22 mouse cellular contexts compared by ENCODE assay signal in the genomic region with DNA sequence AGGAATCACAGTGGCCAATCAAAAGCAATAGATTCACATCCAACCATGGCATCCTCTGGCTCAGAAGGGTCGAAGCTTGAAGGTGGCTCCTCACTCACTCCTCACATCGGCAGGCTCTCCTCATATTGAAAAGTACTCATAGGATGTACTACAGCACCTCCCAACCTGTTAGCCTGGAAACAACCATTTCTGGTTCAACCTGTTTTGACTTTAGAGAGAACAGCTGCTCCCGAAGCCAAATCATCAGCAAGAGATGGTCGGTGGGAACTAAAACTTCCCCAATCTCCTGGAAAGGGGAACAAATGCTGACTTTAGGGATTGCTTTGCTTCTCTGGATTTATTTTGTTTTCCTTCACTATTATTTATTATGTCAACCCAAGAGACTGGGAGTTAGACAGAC. TPM values are rescaled to one million over a fixed set of nuclear protein-coding genes. Genes with fewer than 3 reads are reported as not detected.
DNase-seq lines count a peak whose midpoint lies in the region; ATAC-seq and TF ChIP-seq lines count a peak whose summit lies in the region.
"Had no signal": no experiment of that assay in that cellular context is flagged by ENCODE, and none has a peak within 500 bp of the region (broad histone marks: within the 10 kb centered on the region; RNA-seq: fewer than 3 reads in every experiment).

No protein-coding gene starts in this region.

- H3K27ac ChIP-seq in heart, embryonic 13.5 days (replicated peaks), result no peak overlapping the region
- no peak overlapping the region for H3K27ac ChIP-seq in midbrain, embryonic 12.5 days (replicated peaks)
- H3K27ac ChIP-seq in midbrain, embryonic 11.5 days (ENCODE audit: low read depth, low read length), result no peak overlapping the region
- H3K27ac ChIP-seq in stomach, postnatal 0 days (replicated peaks), result peak overlapping the region; percentile 65
- H3K27ac ChIP-seq: embryonic facial prominence, embryonic 12.5 days; heart, embryonic 15.5 days; hindbrain, embryonic 13.5 days; kidney, embryonic 15.5 days; neural tube, embryonic 12.5 days had no signal

- peaks cover 8% of the 10 kb centered on the region; the same call in 1 of the 2 replicates for H3K9me3 ChIP-seq in heart, embryonic 13.5 days
- peaks cover 7% of the 10 kb centered on the region; the same call in 1 of the 2 replicates for H3K9me3 ChIP-seq in midbrain, embryonic 12.5 days
- H3K9me3 ChIP-seq in midbrain, embryonic 11.5 days (ENCODE audit: control insufficient read depth, low read length), result no peaks in the 10 kb centered on the region
- no peaks in the 10 kb centered on the region for H3K9me3 ChIP-seq in stomach, postnatal 0 days (ENCODE audit: control insufficient read depth, low read length)
- H3K9me3 ChIP-seq: embryonic facial prominence, embryonic 12.5 days; heart, embryonic 15.5 days; kidney, embryonic 15.5 days; neural tube, embryonic 12.5 days had no signal

- DNase-seq in embryo, embryonic 9.5 days (ENCODE audit: extremely low spot score), result peak; percentile 11
- DNase-seq in embryo, embryonic 10 days (ENCODE audit: low spot score), result no peak
- no peak for DNase-seq in heart, adult 11 months
- no peak for DNase-seq in midbrain, embryonic 11.5 days (ENCODE audit: low spot score, missing footprints)
- DNase-seq in stomach, postnatal 0 days (ENCODE audit: low spot score), result peak; percentile 16
- DNase-seq in spleen, postnatal 36 days (ENCODE audit: low spot score in 2 of 2), result no peak
- DNase-seq: adrenal gland, adult 8-10 months; cerebellum, adult 8-10 months; heart, postnatal 36 days; kidney, adult 11 months; layer of hippocampus, adult 9-11 months; liver, postnatal 0 days; right cerebral cortex, postnatal 14 days; thymus, postnatal 25 days had no signal

- WGBS in heart, embryonic 13.5 days, result 69% methylated on average over 4 of the region's 4 CpGs
- 86% methylated on average over 4 of the region's 4 CpGs for WGBS in midbrain, embryonic 12.5 days
- 78% methylated on average over 4 of the region's 4 CpGs for WGBS in midbrain, embryonic 11.5 days
- WGBS in stomach, postnatal 0 days, result 59% methylated on average over 4 of the region's 4 CpGs

- peaks cover 11% of the 10 kb centered on the region for H3K4me1 ChIP-seq in heart, embryonic 13.5 days
- H3K4me1 ChIP-seq in midbrain, embryonic 12.5 days, result peaks cover 11% of the 10 kb centered on the region
- no peaks in the 10 kb centered on the region for H3K4me1 ChIP-seq in midbrain, embryonic 11.5 days (ENCODE audit: control insufficient read depth, insufficient read depth, low read length)
- H3K4me1 ChIP-seq in stomach, postnatal 0 days (replicated peaks; ENCODE audit: control insufficient read depth, insufficient read depth), result peaks cover 4% of the 10 kb centered on the region; the same call in 1 of the 2 replicates

- ATAC-seq in heart, embryonic 13.5 days (ENCODE audit: extremely low read depth, insufficient number of reproducible peaks, low FRiP score, low TSS enrichment), result no peak
- ATAC-seq in midbrain, embryonic 12.5 days (ENCODE audit: low FRiP score, low read depth), result no peak
- ATAC-seq in midbrain, embryonic 11.5 days (ENCODE audit: low FRiP score), result no peak
- ATAC-seq in stomach, postnatal 0 days (ENCODE audit: low FRiP score, low TSS enrichment), result no peak
- ATAC-seq: liver, postnatal 0 days had no signal

- no peak overlapping the region for H3K9ac ChIP-seq in heart, embryonic 13.5 days
- H3K9ac ChIP-seq in midbrain, embryonic 12.5 days (replicated peaks), result no peak overlapping the region
- no peak overlapping the region for H3K9ac ChIP-seq in midbrain, embryonic 11.5 days (ENCODE audit: low read length)
- no peak overlapping the region for H3K9ac ChIP-seq in stomach, postnatal 0 days (ENCODE audit: low read length)
- H3K9ac ChIP-seq: embryonic facial prominence, embryonic 12.5 days; heart, embryonic 15.5 days; hindbrain, embryonic 13.5 days; kidney, embryonic 15.5 days; liver, postnatal 0 days; neural tube, embryonic 12.5 days had no signal

- H3K4me2 ChIP-seq in heart, embryonic 13.5 days, result 0 out of 2 replicates have a peak overlapping the region, but pooled peaks have one; percentile 18
- peak overlapping the region; percentile 36 for H3K4me2 ChIP-seq in midbrain, embryonic 12.5 days (replicated peaks)
- no peak overlapping the region for H3K4me2 ChIP-seq in midbrain, embryonic 11.5 days
- H3K4me2 ChIP-seq in stomach, postnatal 0 days (replicated peaks; ENCODE audit: low read depth), result peak overlapping the region; percentile 29
- H3K4me2 ChIP-seq: liver, embryonic 11.5 days had no signal

- no peak for TF ChIP-seq CTCF in stomach, postnatal 0 days (IDR thresholded peaks at IDR 0.05; ENCODE audit: low read depth)

- TF ChIP-seq EP300 in stomach, postnatal 0 days (optimal IDR thresholded peaks at IDR 0.05), result peak; percentile 39

- H3K27me3 ChIP-seq in heart, embryonic 13.5 days (replicated peaks), result no peaks in the 10 kb centered on the region
- H3K27me3 ChIP-seq in midbrain, embryonic 12.5 days, result no peaks in the 10 kb centered on the region
- H3K27me3 ChIP-seq in midbrain, embryonic 11.5 days (ENCODE audit: control insufficient read depth, insufficient read depth, low read length), result no peaks in the 10 kb centered on the region
- no peaks in the 10 kb centered on the region for H3K27me3 ChIP-seq in stomach, postnatal 0 days (ENCODE audit: control insufficient read depth, insufficient read depth, low read length)
- H3K27me3 ChIP-seq: embryonic facial prominence, embryonic 12.5 days; heart, embryonic 15.5 days; hindbrain, embryonic 13.5 days; kidney, embryonic 15.5 days; neural tube, embryonic 12.5 days had no signal

- no peaks in the 10 kb centered on the region for H3K36me3 ChIP-seq in heart, embryonic 13.5 days
- no peaks in the 10 kb centered on the region for H3K36me3 ChIP-seq in midbrain, embryonic 12.5 days
- H3K36me3 ChIP-seq in midbrain, embryonic 11.5 days (ENCODE audit: control insufficient read depth, insufficient read depth, low read length), result no peaks in the 10 kb centered on the region
- no peaks in the 10 kb centered on the region for H3K36me3 ChIP-seq in stomach, postnatal 0 days (ENCODE audit: control insufficient read depth, insufficient read depth, low read length)
- H3K36me3 ChIP-seq: embryonic facial prominence, embryonic 12.5 days; heart, embryonic 15.5 days; hindbrain, embryonic 13.5 days; kidney, embryonic 15.5 days; neural tube, embryonic 12.5 days had no signal

- no peak overlapping the region for H3K4me3 ChIP-seq in heart, embryonic 13.5 days
- no peak overlapping the region for H3K4me3 ChIP-seq in midbrain, embryonic 12.5 days
- H3K4me3 ChIP-seq in midbrain, embryonic 11.5 days (ENCODE audit: low read depth, low read length), result no peak overlapping the region
- no peak overlapping the region for H3K4me3 ChIP-seq in stomach, postnatal 0 days (ENCODE audit: low read depth, low read length)
- H3K4me3 ChIP-seq: embryonic facial prominence, embryonic 12.5 days; heart, embryonic 15.5 days; hindbrain, embryonic 13.5 days; kidney, embryonic 15.5 days; neural tube, embryonic 12.5 days had no signal

RNA-seq across cellular contexts. Expression of gene Zmym5, which starts 5.6 kb away (rescaled TPM):
- 14.7 and 15.8 TPM in 2 replicates for polyA plus RNA-seq in heart, embryonic 13.5 days (2015; fragmentation: Nextera tagmentation; extraction: Ambion mirVana)
- 34.4 and 39.1 TPM in 2 replicates for polyA plus RNA-seq in midbrain, embryonic 12.5 days (2016; fragmentation: Nextera tagmentation; extraction: Ambion mirVana)
- 23.5 and 27.7 TPM in 2 replicates for polyA plus RNA-seq in midbrain, embryonic 11.5 days (2014; fragmentation: Nextera tagmentation; extraction: Ambion mirVana)
- 14.9 and 16.0 TPM in 2 replicates for polyA plus RNA-seq in stomach, postnatal 0 days (2015; fragmentation: Nextera tagmentation; extraction: Ambion mirVana)

RNA-seq across cellular contexts. Expression of gene Pspc1, which starts 39.0 kb away (rescaled TPM):
- polyA plus RNA-seq in heart, embryonic 13.5 days (2015; fragmentation: Nextera tagmentation; extraction: Ambion mirVana), result 21.0 and 21.4 TPM in 2 replicates
- polyA plus RNA-seq in midbrain, embryonic 12.5 days (2016; fragmentation: Nextera tagmentation; extraction: Ambion mirVana), result 55.7 and 56.0 TPM in 2 replicates
- polyA plus RNA-seq in midbrain, embryonic 11.5 days (2014; fragmentation: Nextera tagmentation; extraction: Ambion mirVana), result 67.3 and 68.2 TPM in 2 replicates
- polyA plus RNA-seq in stomach, postnatal 0 days (2015; fragmentation: Nextera tagmentation; extraction: Ambion mirVana), result 11.3 and 11.8 TPM in 2 replicates

Comparison
In these comparisons a context has a peak if more than half of its experiments do, and no peak if none do; other contexts are left out.
1. DNase-seq: peak in embryo, embryonic 9.5 days (single experiment) and stomach, postnatal 0 days (single experiment); none in embryo, embryonic 10 days (single experiment), heart, adult 11 months (single experiment), midbrain, embryonic 11.5 days (single experiment) and spleen, postnatal 36 days (0 of 2).